Mouse (Mus musculus) ovary, adult 18-20 months (tissue): Measurements from ENCODE around the gene Rasal2.

ENCODE experiments used
- DNase-seq: peaks from one replicate; pipeline ENCODE4 v3.0.0; 2022; ENCODE audit warnings: low spot score, mixed read lengths

Rasal2 gene

GRCm38 (mm10) chr1:157343519-157343918 lies 68.9 kb downstream of the Rasal2 start:
- no peak for DNase-seq

- DNase-seq: no peak
Observed at GRCm38 (mm10) chr1:157334834-157335233, 77.6 kb downstream of the Rasal2 start.

- DNase-seq: no peak
Observed at GRCm38 (mm10) chr1:157328068-157328467, 84.3 kb downstream of the Rasal2 start.

- no peak for DNase-seq
Observed at GRCm38 (mm10) chr1:157323091-157323490, 89.3 kb downstream of the Rasal2 start.

- DNase-seq: no peak
Observed at GRCm38 (mm10) chr1:157318896-157319295, 93.5 kb downstream of the Rasal2 start.

- no peak for DNase-seq
Observed at GRCm38 (mm10) chr1:157301266-157301665, 111.1 kb downstream of the Rasal2 start.

GRCm38 (mm10) chr1:157299559-157299958 lies 112.8 kb downstream of the Rasal2 start:
- DNase-seq: no peak

- no peak for DNase-seq
Observed at GRCm38 (mm10) chr1:157298990-157299389, 113.4 kb downstream of the Rasal2 start.

GRCm38 (mm10) chr1:157297137-157297536 lies 115.3 kb downstream of the Rasal2 start:
- DNase-seq: no peak

GRCm38 (mm10) chr1:157295868-157296267 lies 116.5 kb downstream of the Rasal2 start:
- no peak for DNase-seq

GRCm38 (mm10) chr1:157290173-157290572 lies 122.2 kb downstream of the Rasal2 start:
- no peak for DNase-seq

GRCm38 (mm10) chr1:157289251-157289650 lies 123.1 kb downstream of the Rasal2 start:
- DNase-seq: no peak

GRCm38 (mm10) chr1:157286561-157286960 lies 125.8 kb downstream of the Rasal2 start:
- DNase-seq: no peak

- DNase-seq: no peak
Observed at GRCm38 (mm10) chr1:157285366-157285765, 127.0 kb downstream of the Rasal2 start.

GRCm38 (mm10) chr1:157280781-157281180 lies 131.6 kb downstream of the Rasal2 start:
- DNase-seq: no peak

GRCm38 (mm10) chr1:157275672-157276307 lies 136.6 kb downstream of the Rasal2 start:
- DNase-seq: no peak

GRCm38 (mm10) chr1:157267894-157268293 lies 144.5 kb downstream of the Rasal2 start:
- peak; percentile 5 for DNase-seq

GRCm38 (mm10) chr1:157256562-157256961 lies 155.8 kb downstream of the Rasal2 start:
- DNase-seq: no peak

- no peak for DNase-seq
Observed at GRCm38 (mm10) chr1:157255776-157256175, 156.6 kb downstream of the Rasal2 start.

GRCm38 (mm10) chr1:157253600-157254490 lies 158.6 kb downstream of the Rasal2 start:
- DNase-seq: no peak

- DNase-seq: no peak
Observed at GRCm38 (mm10) chr1:157248112-157248511, 164.3 kb downstream of the Rasal2 start.

GRCm38 (mm10) chr1:157247341-157247740 lies 165.1 kb downstream of the Rasal2 start:
- no peak for DNase-seq

- DNase-seq: no peak
Observed at GRCm38 (mm10) chr1:157246779-157247178, 165.6 kb downstream of the Rasal2 start.
